Mouse (Mus musculus): ENCODE data around the gene Clec4n.
"Not testable (repeated sequence)": the region's sequence is repeated elsewhere in the genome, so short reads cannot be mapped to it uniquely, and the experiment has no call there.

The Clec4n gene

DNA sequence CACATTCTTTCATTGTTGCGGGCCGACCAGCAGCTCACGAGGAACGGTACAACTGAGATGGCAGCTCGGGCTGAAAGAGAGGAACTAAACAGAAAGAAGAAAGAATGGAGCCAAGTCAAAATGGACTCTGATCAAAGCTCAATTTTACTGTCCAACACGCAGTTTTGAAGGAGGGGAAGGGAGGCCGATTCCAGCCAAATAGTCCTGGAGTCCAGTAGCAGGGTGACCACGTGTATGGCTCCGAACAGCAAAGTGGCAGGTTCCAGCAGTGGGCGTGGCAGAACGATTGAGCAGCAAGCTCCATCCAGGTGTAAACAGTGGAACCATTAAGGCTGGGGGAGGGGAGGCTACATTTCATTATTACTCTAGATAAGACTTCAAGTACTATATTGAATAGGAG lies 63.9 kb downstream of the Clec4n start:
- DNase-seq, result not testable (repeated sequence)

Data from right cerebral cortex, postnatal 14 days (tissue).